Mouse (Mus musculus) adipose tissue, adult 10 weeks (tissue): ENCODE data around the gene Pcdh17. TPM values are rescaled to one million over a fixed set of nuclear protein-coding genes. Genes with fewer than 3 reads are reported as not detected.

Experiments
- polyA plus RNA-seq: library from polyadenylated mRNA; stranded (reverse); fragments of 350-450 nt; fragmentation: Illumina TruSeq; extraction: RNeasy Lipid Tissue Mini Kit (QIAGEN cat#74804); gene quantifications from one replicate; pipeline ENCODE4 v1.2.3, GENCODE M21; 2014; ENCODE audit warnings: low read depth, low replicate concordance

Gene Pcdh17
- polyA plus RNA-seq = 0.82 TPM

DNA sequence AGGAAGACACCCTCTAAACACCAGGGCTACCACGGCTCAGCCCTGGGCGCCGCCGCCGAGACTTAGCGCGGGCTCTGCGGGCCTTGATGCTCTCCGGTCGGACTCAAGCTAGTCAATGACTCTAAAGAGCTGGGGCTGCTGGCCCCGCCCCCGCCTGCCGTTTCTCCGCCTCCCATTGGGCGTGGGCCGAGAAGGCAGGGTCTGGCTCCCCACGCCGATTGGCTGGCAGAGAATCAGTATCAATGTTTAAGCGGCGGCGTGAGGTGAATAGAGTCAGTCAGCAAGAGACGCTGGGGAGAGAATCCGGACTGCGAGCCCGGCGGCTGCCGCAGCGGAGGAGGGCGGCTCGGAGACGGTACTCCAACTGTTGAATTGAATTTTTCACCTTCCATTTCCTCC, at the start of gene Pcdh17:
TSS of gene Pcdh17 (plus strand) at position 276 of the 399 bp plus-strand sequence.

